Mouse (Mus musculus): ENCODE measurements around the gene Abcc5. TPM values are rescaled to one million over a fixed set of nuclear protein-coding genes. Genes with fewer than 3 reads are reported as not detected.
"Not testable (repeated sequence)": the region's sequence is repeated elsewhere in the genome, so short reads cannot be mapped to it uniquely, and the experiment has no call there.

Abcc5 gene
- polyA plus RNA-seq, 1 experiment: 56.0 TPM

DNA sequence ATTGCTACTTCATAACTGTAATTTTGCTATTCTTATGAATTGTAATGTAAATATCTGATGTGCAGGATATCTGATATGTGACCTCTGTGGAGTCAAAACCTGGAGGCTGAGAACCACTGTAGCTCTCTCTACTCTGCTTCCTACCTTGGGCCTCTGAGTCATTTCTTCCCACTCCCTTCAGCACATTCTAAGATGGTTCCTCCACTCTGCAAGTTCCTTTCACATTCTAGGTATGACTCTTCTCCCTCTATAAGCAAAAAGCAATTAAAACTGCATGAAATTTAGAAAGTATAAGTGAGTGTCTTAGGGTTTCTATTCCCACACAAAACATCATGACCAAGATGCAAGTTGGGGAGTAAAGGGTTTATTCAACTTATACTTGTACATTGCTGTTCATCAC is 38.5 kb upstream of the Abcc5 start:
- Histone ChIP-seq H3K4me1 (ENCODE audit: control insufficient read depth, insufficient read depth, low read length) (no peaks in the 10 kb centered on the region), H3K4me3 (ENCODE audit: insufficient read depth, low read depth, low read length) (no peak overlapping the region), H3K27ac (ENCODE audit: insufficient read depth, low read depth, low read length) (no peak overlapping the region), H3K36me3 (ENCODE audit: control insufficient read depth, insufficient read depth, low read length) (no peaks in the 10 kb centered on the region), H3K27me3 (replicated peaks; ENCODE audit: control insufficient read depth, insufficient read depth, low read length) (no peaks in the 10 kb centered on the region)
- TF ChIP-seq CTCF (conservative IDR thresholded peaks at IDR 0.05; ENCODE audit: insufficient read depth, insufficient read length, low read depth, low read length) (no peak), POLR2A (IDR thresholded peaks at IDR 0.05; ENCODE audit: low read depth, low read length) (no peak)
- no peak for DNase-seq

DNA sequence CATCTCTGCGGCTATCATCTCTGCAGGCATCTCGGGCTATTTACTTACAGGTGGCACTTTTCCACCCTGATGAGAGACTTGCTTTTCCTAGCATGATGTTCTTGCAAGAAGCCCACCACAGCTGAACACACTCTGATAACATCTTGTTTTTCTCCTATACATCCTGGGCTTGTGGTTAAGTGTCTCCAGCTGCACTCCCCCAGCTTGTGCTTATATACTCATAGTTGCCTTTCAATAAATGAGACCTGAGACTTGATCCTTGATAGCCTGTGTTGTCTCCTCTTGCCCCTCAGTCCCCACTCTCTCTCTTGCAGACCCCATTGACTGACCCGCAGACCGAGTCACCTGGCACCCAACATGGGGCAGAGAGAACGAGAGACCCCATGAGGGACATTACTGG is 32.5 kb upstream of the Abcc5 start:
- H3K36me3 ChIP-seq (ENCODE audit: control insufficient read depth, insufficient read depth, low read length); DNase-seq; H3K27ac ChIP-seq (ENCODE audit: insufficient read depth, low read depth, low read length); H3K27me3 ChIP-seq (replicated peaks; ENCODE audit: control insufficient read depth, insufficient read depth, low read length); H3K4me1 ChIP-seq (ENCODE audit: control insufficient read depth, insufficient read depth, low read length); H3K4me3 ChIP-seq (ENCODE audit: insufficient read depth, low read depth, low read length): not testable (repeated sequence)
- WGBS: 94% methylated on average over 5 of the region's 5 CpGs

DNA sequence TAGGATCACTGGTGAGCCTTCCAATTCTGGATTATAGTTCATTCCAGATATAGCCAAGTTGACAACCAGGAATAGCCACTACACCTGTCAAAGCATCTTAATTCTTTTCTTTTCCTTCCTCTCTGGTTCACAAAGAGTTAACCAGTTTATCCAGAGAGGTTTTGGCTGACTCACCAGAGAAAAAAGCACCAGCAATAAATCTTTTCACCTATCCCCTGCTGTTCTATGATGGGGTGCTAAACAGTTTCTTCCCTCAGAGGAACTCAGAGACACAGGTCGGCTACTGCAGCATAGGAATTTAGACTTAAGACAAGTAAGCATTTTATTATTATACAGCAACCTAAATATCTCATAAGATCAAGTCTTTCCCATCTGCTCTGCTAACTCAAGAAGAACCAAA is 29.9 kb upstream of the Abcc5 start:
- Histone ChIP-seq H3K27ac (ENCODE audit: insufficient read depth, low read depth, low read length) (no peak overlapping the region), H3K27me3 (replicated peaks; ENCODE audit: control insufficient read depth, insufficient read depth, low read length) (no peaks in the 10 kb centered on the region), H3K4me1 (ENCODE audit: control insufficient read depth, insufficient read depth, low read length) (no peaks in the 10 kb centered on the region), H3K4me3 (ENCODE audit: insufficient read depth, low read depth, low read length) (no peak overlapping the region), H3K36me3 (ENCODE audit: control insufficient read depth, insufficient read depth, low read length) (no peaks in the 10 kb centered on the region)
- WGBS: 0% methylated on average over 1 of the region's 1 CpGs
- DNase-seq: no peak
- TF ChIP-seq CTCF (conservative IDR thresholded peaks at IDR 0.05; ENCODE audit: insufficient read depth, insufficient read length, low read depth, low read length): no peak
- no peak for TF ChIP-seq POLR2A (IDR thresholded peaks at IDR 0.05; ENCODE audit: low read depth, low read length)

- Histone ChIP-seq H3K27ac (ENCODE audit: insufficient read depth, low read depth, low read length) (no peak overlapping the region), H3K27me3 (replicated peaks; ENCODE audit: control insufficient read depth, insufficient read depth, low read length) (no peaks in the 10 kb centered on the region), H3K4me1 (ENCODE audit: control insufficient read depth, insufficient read depth, low read length) (no peaks in the 10 kb centered on the region), H3K4me3 (ENCODE audit: insufficient read depth, low read depth, low read length) (no peak overlapping the region), H3K36me3 (ENCODE audit: control insufficient read depth, insufficient read depth, low read length) (no peaks in the 10 kb centered on the region)
- DNase-seq: no peak
- TF ChIP-seq CTCF (conservative IDR thresholded peaks at IDR 0.05; ENCODE audit: insufficient read depth, insufficient read length, low read depth, low read length) (no peak), POLR2A (IDR thresholded peaks at IDR 0.05; ENCODE audit: low read depth, low read length) (no peak)
- WGBS: 89% methylated on average over 6 of the region's 6 CpGs
Measured at GRCm38 (mm10) chr16:20454155-20454654, 28.0 kb upstream of the Abcc5 start.

DNA sequence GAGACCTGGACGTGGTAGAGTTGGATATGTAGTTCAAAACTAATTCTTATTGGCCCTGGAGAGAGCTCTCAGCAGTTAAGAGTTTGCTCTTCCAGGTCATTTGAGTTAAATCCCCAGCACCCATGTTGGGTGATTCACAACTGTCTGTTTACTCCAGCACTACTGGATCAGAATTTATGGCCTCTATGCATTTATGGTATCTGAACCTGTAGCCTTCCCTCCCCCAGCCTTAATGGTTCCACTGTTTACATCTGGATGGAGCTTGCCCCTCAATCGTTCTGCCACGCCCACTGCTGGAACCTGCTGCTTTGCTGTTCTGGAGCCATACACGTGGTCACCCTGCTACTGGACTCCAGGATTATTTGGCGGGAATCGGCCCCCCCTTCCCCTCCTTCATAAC is 25.6 kb upstream of the Abcc5 start:
- Histone ChIP-seq H3K27ac (ENCODE audit: insufficient read depth, low read depth, low read length) (no peak overlapping the region), H3K4me3 (ENCODE audit: insufficient read depth, low read depth, low read length) (no peak overlapping the region), H3K4me1 (ENCODE audit: control insufficient read depth, insufficient read depth, low read length) (no peaks in the 10 kb centered on the region), H3K36me3 (ENCODE audit: control insufficient read depth, insufficient read depth, low read length) (no peaks in the 10 kb centered on the region), H3K27me3 (replicated peaks; ENCODE audit: control insufficient read depth, insufficient read depth, low read length) (no peaks in the 10 kb centered on the region)
- 49% methylated on average over 6 of the region's 6 CpGs for WGBS
- no peak for TF ChIP-seq POLR2A (IDR thresholded peaks at IDR 0.05; ENCODE audit: low read depth, low read length)
- TF ChIP-seq CTCF (conservative IDR thresholded peaks at IDR 0.05; ENCODE audit: insufficient read depth, insufficient read length, low read depth, low read length): no peak
- peak; percentile 33 for DNase-seq

DNA sequence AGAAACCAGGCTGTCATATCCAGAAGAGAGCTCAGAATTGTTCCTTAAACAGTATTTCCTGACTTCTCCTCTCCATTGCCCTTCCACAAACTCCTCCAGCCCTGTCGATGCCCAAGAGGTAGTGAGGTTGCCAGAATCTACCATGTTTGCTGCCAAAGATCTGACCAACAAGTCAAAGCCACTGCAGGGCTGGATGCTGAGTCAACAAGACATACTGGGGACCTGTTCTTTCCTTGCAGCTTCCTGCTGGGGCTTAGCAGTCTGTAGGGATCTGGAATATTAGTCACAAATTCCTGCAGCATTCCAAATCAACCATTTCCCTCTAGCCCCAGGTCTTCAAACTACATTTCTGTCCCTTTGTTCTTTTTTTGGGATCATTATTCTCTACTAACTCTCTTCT is 19.7 kb upstream of the Abcc5 start:
- H3K36me3 ChIP-seq (ENCODE audit: control insufficient read depth, insufficient read depth, low read length): no peaks in the 10 kb centered on the region
- H3K4me1 ChIP-seq (ENCODE audit: control insufficient read depth, insufficient read depth, low read length): no peaks in the 10 kb centered on the region; the same call in 1 of the 2 replicates
- no peak overlapping the region for H3K27ac ChIP-seq (ENCODE audit: insufficient read depth, low read depth, low read length)
- peak; percentile 15 for DNase-seq
- H3K4me3 ChIP-seq (ENCODE audit: insufficient read depth, low read depth, low read length): no peak overlapping the region
- TF ChIP-seq CTCF (conservative IDR thresholded peaks at IDR 0.05; ENCODE audit: insufficient read depth, insufficient read length, low read depth, low read length) (no peak), POLR2A (IDR thresholded peaks at IDR 0.05; ENCODE audit: low read depth, low read length) (no peak)
- no peaks in the 10 kb centered on the region for H3K27me3 ChIP-seq (replicated peaks; ENCODE audit: control insufficient read depth, insufficient read depth, low read length)
- 69% methylated on average over 1 of the region's 1 CpGs for WGBS

- Histone ChIP-seq H3K4me3 (ENCODE audit: insufficient read depth, low read depth, low read length) (no peak overlapping the region), H3K27me3 (replicated peaks; ENCODE audit: control insufficient read depth, insufficient read depth, low read length) (no peaks in the 10 kb centered on the region), H3K36me3 (ENCODE audit: control insufficient read depth, insufficient read depth, low read length) (no peaks in the 10 kb centered on the region), H3K4me1 (ENCODE audit: control insufficient read depth, insufficient read depth, low read length) (no peaks in the 10 kb centered on the region; the same call in 1 of the 2 replicates), H3K27ac (ENCODE audit: insufficient read depth, low read depth, low read length) (no peak overlapping the region)
- WGBS: 64% methylated on average over 7 of the region's 7 CpGs
- DNase-seq: no peak
- TF ChIP-seq CTCF (conservative IDR thresholded peaks at IDR 0.05; ENCODE audit: insufficient read depth, insufficient read length, low read depth, low read length): no peak
- TF ChIP-seq POLR2A (IDR thresholded peaks at IDR 0.05; ENCODE audit: low read depth, low read length): no peak
Measured at GRCm38 (mm10) chr16:20444831-20445388, 18.7 kb upstream of the Abcc5 start.
